1 mouse cellular context compared by ENCODE assay signal in the genomic region with DNA sequence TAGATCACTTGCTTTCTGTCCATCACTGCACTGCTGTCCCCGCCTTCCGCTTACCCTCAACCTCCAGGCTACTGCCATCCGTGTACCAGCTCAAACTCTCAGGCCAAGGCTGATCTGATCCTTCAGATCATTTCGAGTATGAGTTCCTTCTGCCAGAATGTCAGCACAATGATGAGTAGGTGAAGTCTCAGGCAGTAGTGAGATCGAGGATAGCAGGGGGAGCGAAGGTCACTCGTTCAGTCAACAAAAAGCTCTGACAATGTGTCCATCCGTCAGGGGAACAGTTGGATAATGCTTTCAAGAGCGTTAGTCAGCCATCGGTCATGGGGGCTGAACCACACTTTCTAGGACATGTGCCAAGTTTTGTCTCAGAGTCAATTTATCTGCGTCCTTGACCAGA. TPM values are rescaled to one million over a fixed set of nuclear protein-coding genes. Genes with fewer than 3 reads are reported as not detected.
"Had no signal": no experiment of that assay in that cellular context is flagged by ENCODE, and none has a peak within 500 bp of the region (broad histone marks: within the 10 kb centered on the region; RNA-seq: fewer than 3 reads in every experiment).

No protein-coding gene starts in this region.

RNA-seq across cellular contexts. Expression of a gene that starts 21.6 kb away (rescaled TPM):
- total RNA-seq: neutrophil, adult 5-6 weeks had no signal
